Mouse (Mus musculus) small intestine, adult 2 months (tissue): ENCODE results near the gene Synpo2. TPM values are rescaled to one million over a fixed set of nuclear protein-coding genes. Genes with fewer than 3 reads are reported as not detected.
A peak's percentile ranks its signal among the peaks of the same experiment; 100 is the strongest.

Experiments used
- H3K27ac ChIP-seq: fragments of 200-500 bp; 2 replicates; pipeline ENCODE4 v1.5.1; 2012; ENCODE audit warnings: low read depth, low read length, control low read depth, inconsistent platforms; ENCODE audit not compliant: insufficient read depth
- H3K27me3 ChIP-seq: fragments of 200-500 bp; 2 replicates; pipeline ENCODE4 v1.6.1; 2012; ENCODE audit warnings: mild to moderate bottlenecking, moderate library complexity, low read length, inconsistent platforms; ENCODE audit not compliant: control insufficient read depth, insufficient read depth
- H3K36me3 ChIP-seq: fragments of 200-500 bp; 2 replicates; pipeline ENCODE4 v1.6.1; 2012; ENCODE audit warnings: mild to moderate bottlenecking, low read length, control low read depth, inconsistent platforms; ENCODE audit not compliant: control insufficient read depth, insufficient read depth
- H3K4me1 ChIP-seq: fragments of 200-500 bp; 2 replicates; pipeline ENCODE4 v1.6.1; 2012; ENCODE audit warnings: low read length, inconsistent platforms, mixed read lengths; ENCODE audit not compliant: control insufficient read depth, insufficient read depth, insufficient read length
- H3K4me3 ChIP-seq: fragments of 200-500 bp; 2 replicates; pipeline ENCODE4 v1.5.1; 2012; ENCODE audit warnings: low read depth, mild to moderate bottlenecking, control low read depth, inconsistent platforms, low read length, moderate library complexity
- CTCF ChIP-seq: fragments of 200-500 bp; IDR thresholded peaks from 2 replicates; pipeline ENCODE4 v1.5.1; 2012; ENCODE audit warnings: low read depth, mild to moderate bottlenecking, control low read depth, inconsistent platforms, low read length, moderate library complexity, mixed read lengths; ENCODE audit not compliant: insufficient replicate concordance, insufficient read length; ENCODE audit errors: extremely low read depth
- POLR2A ChIP-seq: fragments of 200-500 bp; IDR thresholded peaks from 2 replicates; pipeline ENCODE4 v1.6.1; 2012; ENCODE audit warnings: low read depth, mild to moderate bottlenecking, control low read depth, inconsistent platforms, low read length, moderate library complexity
- WGBS: fragments of 180-500 bp; shearing (Covaris S2); methylation state at CpG from one replicate; pipeline ENCODE4 v1.1.7; 2018; 5-methylcytosine and 5-hydroxymethylcytosine counted together
- polyA plus RNA-seq: library from polyadenylated mRNA; depleted of rRNA; stranded (reverse); fragments of >200 nt; gene quantifications from 2 replicates; pipeline ENCODE4 v1.2.3, GENCODE M21; 2012; rRNA removed

The Synpo2 gene
- polyA plus RNA-seq, 1 experiment, result 7.6 TPM

GRCm38 (mm10) chr3:123058832-123059231, 177.1 kb downstream of the Synpo2 start:
- Histone ChIP-seq H3K27me3 (no peaks in the 10 kb centered on the region), H3K27ac (peak overlapping the region; percentile 83), H3K4me3 (no peak overlapping the region), H3K36me3 (no peaks in the 10 kb centered on the region), H3K4me1 (peaks cover 14% of the 10 kb centered on the region)
- no peak for TF ChIP-seq POLR2A
- no peak for TF ChIP-seq CTCF
- WGBS, result 32% methylated on average over 1 of the region's 1 CpGs

- H3K4me1 ChIP-seq, result peaks cover 10% of the 10 kb centered on the region
- H3K4me3 ChIP-seq, result no peak overlapping the region
- H3K27ac ChIP-seq, result no peak overlapping the region
- no peak for TF ChIP-seq CTCF
- TF ChIP-seq POLR2A, result no peak
- no peaks in the 10 kb centered on the region for H3K27me3 ChIP-seq
- 81% methylated on average over 5 of the region's 5 CpGs for WGBS
- H3K36me3 ChIP-seq, result no peaks in the 10 kb centered on the region
Measured at GRCm38 (mm10) chr3:123054178-123054577, 181.8 kb downstream of the Synpo2 start.

- Histone ChIP-seq H3K27me3 (no peaks in the 10 kb centered on the region), H3K4me1 (peaks cover 7% of the 10 kb centered on the region), H3K27ac (no peak overlapping the region), H3K4me3 (no peak overlapping the region), H3K36me3 (no peaks in the 10 kb centered on the region)
- 24% methylated on average over 8 of the region's 8 CpGs for WGBS
- no peak for TF ChIP-seq CTCF
- no peak for TF ChIP-seq POLR2A
Measured at GRCm38 (mm10) chr3:123053192-123053938, 182.6 kb downstream of the Synpo2 start.

GRCm38 (mm10) chr3:123042308-123042707, 193.6 kb downstream of the Synpo2 start:
- no peak overlapping the region for H3K27ac ChIP-seq
- no peaks in the 10 kb centered on the region for H3K27me3 ChIP-seq
- H3K4me3 ChIP-seq, result no peak overlapping the region
- 94% methylated on average over 1 of the region's 1 CpGs for WGBS
- no peaks in the 10 kb centered on the region; the same call in 1 of the 2 replicates for H3K4me1 ChIP-seq
- H3K36me3 ChIP-seq, result no peaks in the 10 kb centered on the region
- no peak for TF ChIP-seq CTCF
- TF ChIP-seq POLR2A, result no peak

GRCm38 (mm10) chr3:123034752-123035151, 201.2 kb downstream of the Synpo2 start, which contains the start of gene Myoz2:
Gene Myoz2, minus strand, starts transcription at chr3:123035015.
- WGBS, result 91% methylated on average over 7 of the region's 7 CpGs
- Histone ChIP-seq H3K4me1 (peaks cover 9% of the 10 kb centered on the region; the same call in 1 of the 2 replicates), H3K4me3 (no peak within 1 kb of the TSS), H3K36me3 (no peaks in the 10 kb centered on the region), H3K27ac (no peak within 1 kb of the TSS; the same call in 1 of the 2 replicates), H3K27me3 (no peaks in the 10 kb centered on the region)
- TF ChIP-seq POLR2A (no peak), CTCF (no peak)

GRCm38 (mm10) chr3:123033804-123034203, 202.1 kb downstream of the Synpo2 start:
- no peak overlapping the region for H3K4me3 ChIP-seq
- no peak overlapping the region for H3K27ac ChIP-seq
- H3K4me1 ChIP-seq, result peaks cover 9% of the 10 kb centered on the region; the same call in 1 of the 2 replicates
- 82% methylated on average over 8 of the region's 8 CpGs for WGBS
- H3K36me3 ChIP-seq, result no peaks in the 10 kb centered on the region
- no peaks in the 10 kb centered on the region for H3K27me3 ChIP-seq
- TF ChIP-seq POLR2A, result no peak
- no peak for TF ChIP-seq CTCF

Other genes starting within 250 kb of the Synpo2 start
- not detected in 2 replicates for gene Myoz2, start 201.1 kb downstream of the Synpo2 start, polyA plus RNA-seq
- gene Sec24d, start 31.3 kb upstream of the Synpo2 start, polyA plus RNA-seq, result 129 and 227 TPM in 2 replicates
- gene Mettl14, start 150.0 kb upstream of the Synpo2 start, polyA plus RNA-seq, result 1.4 and 2.6 TPM in 2 replicates
- gene Prss12, start 210.8 kb upstream of the Synpo2 start, polyA plus RNA-seq, result 0.98 and 1.1 TPM in 2 replicates